Mouse (Mus musculus) spleen, postnatal 10 days (tissue): Measurements from ENCODE around the gene Zcchc14.
"Not testable (repeated sequence)": the region's sequence is repeated elsewhere in the genome, so short reads cannot be mapped to it uniquely, and the experiment has no call there.

ENCODE experiments used
- DNase-seq, 2 experiments: peaks; one replicate each; pipeline ENCODE4 v3.0.0; 2021 to 2022; ENCODE audit warnings: low spot score in 2 of 2

Gene Zcchc14

GRCm38 (mm10) chr8:121652774-121653323 is at the start of gene Zcchc14:
Gene Zcchc14 (minus strand): TSS chr8:121652901.
- DNase-seq, result peak in 1 of 2 experiments; percentile 65

- DNase-seq, result no peak
Measured at GRCm38 (mm10) chr8:121699936-121700335, 47.2 kb upstream of the Zcchc14 start.

- no peak for DNase-seq
Measured at GRCm38 (mm10) chr8:121698615-121699101, 46.0 kb upstream of the Zcchc14 start.

GRCm38 (mm10) chr8:121697735-121698614 is 45.3 kb upstream of the Zcchc14 start:
- no peak for DNase-seq

GRCm38 (mm10) chr8:121695585-121696184 is 43.0 kb upstream of the Zcchc14 start:
- DNase-seq, result no peak

GRCm38 (mm10) chr8:121694453-121694852 is 41.8 kb upstream of the Zcchc14 start:
- DNase-seq, result peak; percentile 44 to 68

GRCm38 (mm10) chr8:121688496-121688895 is 35.8 kb upstream of the Zcchc14 start:
- no peak for DNase-seq

GRCm38 (mm10) chr8:121687455-121688161 is 34.9 kb upstream of the Zcchc14 start:
- no peak for DNase-seq

- peak; percentile 22 to 61 for DNase-seq
Measured at GRCm38 (mm10) chr8:121685419-121685818, 32.7 kb upstream of the Zcchc14 start.

- no peak for DNase-seq
Measured at GRCm38 (mm10) chr8:121683083-121683832, 30.6 kb upstream of the Zcchc14 start.

GRCm38 (mm10) chr8:121681457-121681856 is 28.8 kb upstream of the Zcchc14 start:
- no peak for DNase-seq

GRCm38 (mm10) chr8:121680896-121681295 is 28.2 kb upstream of the Zcchc14 start:
- DNase-seq, result no peak

- DNase-seq, result no peak
Measured at GRCm38 (mm10) chr8:121678696-121679095, 26.0 kb upstream of the Zcchc14 start.

GRCm38 (mm10) chr8:121675701-121676100 is 23.0 kb upstream of the Zcchc14 start:
- no peak for DNase-seq

GRCm38 (mm10) chr8:121675161-121675560 is 22.5 kb upstream of the Zcchc14 start:
- no peak for DNase-seq

- no peak for DNase-seq
Measured at GRCm38 (mm10) chr8:121674524-121674923, 21.8 kb upstream of the Zcchc14 start.

GRCm38 (mm10) chr8:121673917-121674316 is 21.2 kb upstream of the Zcchc14 start:
- DNase-seq, result no peak

- no peak for DNase-seq
Measured at GRCm38 (mm10) chr8:121673153-121673552, 20.5 kb upstream of the Zcchc14 start.

GRCm38 (mm10) chr8:121669208-121669607 is 16.5 kb upstream of the Zcchc14 start:
- no peak for DNase-seq

- no peak for DNase-seq
Measured at GRCm38 (mm10) chr8:121668553-121668952, 15.9 kb upstream of the Zcchc14 start.

GRCm38 (mm10) chr8:121667936-121668500 is 15.3 kb upstream of the Zcchc14 start:
- not testable (repeated sequence) for DNase-seq
